Mouse (Mus musculus) liver, embryonic 14.5 days (tissue): Measurements from ENCODE around the gene Mgst3. TPM values are rescaled to one million over a fixed set of nuclear protein-coding genes. Genes with fewer than 3 reads are reported as not detected.

Source experiments
- ATAC-seq: fragments of 200-750 bp; cut with Nextera tagmentation; 2 replicates; pipeline ENCODE4 v1.8.0; 2017; ENCODE audit warnings: moderate number of reproducible peaks, mild to moderate bottlenecking, moderate library complexity; ENCODE audit not compliant: insufficient read depth
- DNase-seq, 3 experiments: peaks; one replicate each; pipeline ENCODE4 v3.0.0-alpha.2; 2012 to 2013; ENCODE audit warnings: low read depth in 3 of 3, low spot score in 3 of 3
- H3K27ac ChIP-seq: fragments of 300-500 bp; sonication (generic); 2 replicates; pipeline ENCODE4 v1.5.1; 2014; ENCODE audit warnings: moderate library complexity, mild to moderate bottlenecking, control low read depth, inconsistent platforms
- H3K27me3 ChIP-seq: fragments of 300-500 bp; sonication (generic); 2 replicates; pipeline ENCODE4 v1.6.1; 2014; ENCODE audit warnings: mild to moderate bottlenecking, low read length, moderate library complexity; ENCODE audit not compliant: control insufficient read depth, insufficient read depth
- H3K36me3 ChIP-seq: fragments of 300-500 bp; sonication (generic); replicated peaks from 2 replicates; pipeline ENCODE4 v1.6.1; 2014; ENCODE audit warnings: low read depth; ENCODE audit not compliant: control insufficient read depth, insufficient read depth
- H3K4me1 ChIP-seq, 2 experiments: fragments of 200-500 bp in 1 of 2; fragments of 300-500 bp in 1 of 2; sonication (generic) in 1 of 2; replicated peaks; 2 replicates each; pipeline ENCODE4 v1.6.1; 2012 to 2014; ENCODE audit warnings: antibody characterized with exemption in 1 of 2, inconsistent platforms in 1 of 2, low read length in 1 of 2; ENCODE audit not compliant: control insufficient read depth in 2 of 2, insufficient read depth in 2 of 2
- H3K4me2 ChIP-seq: fragments of 300-500 bp; sonication (generic); 2 replicates; pipeline ENCODE4 v1.6.1; 2014; ENCODE audit warnings: low read depth, mild to moderate bottlenecking, control low read depth, moderate library complexity
- H3K4me3 ChIP-seq, 2 experiments: fragments of 200-500 bp in 1 of 2; fragments of 300-500 bp in 1 of 2; sonication (generic) in 1 of 2; 2 replicates each; pipeline ENCODE4 v1.5.1; 2012 to 2014; ENCODE audit warnings: low read depth in 2 of 2, low read length in 2 of 2, mild to moderate bottlenecking in 2 of 2, control low read depth in 1 of 2, inconsistent platforms in 1 of 2, moderate library complexity in 1 of 2; ENCODE audit not compliant: insufficient read depth in 1 of 2
- H3K9ac ChIP-seq: fragments of 300-500 bp; sonication (generic); replicated peaks from 2 replicates; pipeline ENCODE4 v1.6.1; 2014; ENCODE audit warnings: mild to moderate bottlenecking, control low read depth, moderate library complexity
- H3K9me3 ChIP-seq: fragments of 300-500 bp; sonication (generic); 2 replicates; pipeline ENCODE4 v1.6.1; 2016; ENCODE audit warnings: low read length, mixed read lengths; ENCODE audit not compliant: control insufficient read depth
- CTCF ChIP-seq: IDR thresholded peaks from 2 replicates; pipeline ENCODE4 v1.5.1; 2016; ENCODE audit warnings: antibody characterized with exemption, low read depth, control low read depth
- EP300 ChIP-seq: IDR thresholded peaks from 2 replicates; pipeline ENCODE4 v1.6.1; 2016; ENCODE audit warnings: antibody characterized with exemption, low read depth
- WGBS: fragments of 180-500 bp; shearing (Covaris S2); extraction: QIAGEN DNeasy Blood & Tissue Kit; methylation state at CpG from one replicate; pipeline ENCODE4 v1.1.7; 2014; ENCODE audit not compliant: insufficient replicate concordance; 5-methylcytosine and 5-hydroxymethylcytosine counted together
- polyA plus RNA-seq, 2 experiments: library from polyadenylated mRNA; depleted of rRNA in 1 of 2; stranded (reverse) in 1 of 2; unstranded in 1 of 2; fragments of >200 nt; fragmentation: Nextera tagmentation in 1 of 2; extraction: Ambion mirVana in 1 of 2; gene quantifications; 2 replicates each; pipeline versions ENCODE4 v1.2.1 to v1.2.3; 2012 to 2014

The Mgst3 gene
- polyA plus RNA-seq, 2 experiments = 330 to 596 TPM

DNA sequence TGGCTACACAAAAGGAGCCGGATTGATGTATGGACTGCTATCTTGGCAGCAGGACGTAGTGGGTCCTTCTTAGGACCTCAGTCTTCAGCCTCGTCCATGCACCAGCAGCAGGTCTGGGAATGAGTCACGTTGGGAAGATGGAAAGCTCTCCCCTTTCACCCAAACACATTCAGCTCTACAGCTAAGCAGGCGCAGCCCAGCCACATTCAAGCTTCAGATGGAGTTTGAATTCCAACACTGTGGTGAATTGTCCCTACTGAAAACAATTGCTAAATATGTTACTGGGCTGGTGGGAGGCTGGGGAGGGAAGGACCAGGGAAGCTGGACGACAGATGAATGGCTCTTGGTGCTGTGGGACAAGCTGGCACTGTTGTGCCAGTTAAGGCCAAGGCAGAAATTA lies 5.1 kb downstream of the Mgst3 start:
- ATAC-seq = no peak
- H3K36me3 ChIP-seq = peaks cover 32% of the 10 kb centered on the region
- peaks cover 71 to 77% of the 10 kb centered on the region in 2 experiments for H3K4me1 ChIP-seq
- H3K4me3 ChIP-seq = peak overlapping the region; percentile 16 to 17; a peak in 3 of 4 replicates
- no peaks in the 10 kb centered on the region for H3K9me3 ChIP-seq
- H3K27me3 ChIP-seq = no peaks in the 10 kb centered on the region
- TF ChIP-seq EP300 = no peak
- no peak for TF ChIP-seq CTCF
- 83% methylated on average over 6 of the region's 6 CpGs for WGBS
- no peak for DNase-seq
- H3K4me2 ChIP-seq = peak overlapping the region; percentile 81
- H3K27ac ChIP-seq = peak overlapping the region; percentile 99
- peak overlapping the region; percentile 63 for H3K9ac ChIP-seq

DNA sequence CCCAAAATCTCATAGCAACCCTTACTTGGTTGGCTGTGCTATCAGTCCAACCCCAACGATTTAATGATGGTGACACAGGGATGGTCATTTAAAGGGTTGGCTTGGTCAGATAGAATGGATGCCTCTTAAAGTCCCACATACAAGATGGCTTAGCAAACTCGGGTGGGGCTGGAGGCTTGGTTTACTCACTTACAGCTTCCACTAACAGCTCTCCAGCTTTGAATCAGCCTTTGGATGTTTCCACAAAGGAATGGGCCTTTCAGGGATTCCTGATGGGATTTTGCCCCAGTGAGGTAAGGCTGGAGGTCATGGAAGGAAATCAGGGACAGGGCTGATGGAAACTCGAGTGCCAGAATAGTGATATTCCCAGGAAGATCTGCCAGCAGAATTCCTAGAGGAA lies 5.8 kb downstream of the Mgst3 start:
- H3K27me3 ChIP-seq = no peaks in the 10 kb centered on the region
- peak overlapping the region in 1 of 2 experiments; percentile 8; a peak in 1 of 4 replicates for H3K4me3 ChIP-seq
- H3K9me3 ChIP-seq = no peaks in the 10 kb centered on the region
- peak overlapping the region; percentile 39 for H3K9ac ChIP-seq
- H3K36me3 ChIP-seq = peaks cover 40% of the 10 kb centered on the region
- peaks cover 79 to 84% of the 10 kb centered on the region in 2 experiments for H3K4me1 ChIP-seq
- H3K4me2 ChIP-seq = peak overlapping the region; percentile 81
- no peak for DNase-seq
- TF ChIP-seq EP300 (no peak), CTCF (no peak)
- no peak for ATAC-seq
- peak overlapping the region; percentile 99 for H3K27ac ChIP-seq
- 59% methylated on average over 3 of the region's 3 CpGs for WGBS

DNA sequence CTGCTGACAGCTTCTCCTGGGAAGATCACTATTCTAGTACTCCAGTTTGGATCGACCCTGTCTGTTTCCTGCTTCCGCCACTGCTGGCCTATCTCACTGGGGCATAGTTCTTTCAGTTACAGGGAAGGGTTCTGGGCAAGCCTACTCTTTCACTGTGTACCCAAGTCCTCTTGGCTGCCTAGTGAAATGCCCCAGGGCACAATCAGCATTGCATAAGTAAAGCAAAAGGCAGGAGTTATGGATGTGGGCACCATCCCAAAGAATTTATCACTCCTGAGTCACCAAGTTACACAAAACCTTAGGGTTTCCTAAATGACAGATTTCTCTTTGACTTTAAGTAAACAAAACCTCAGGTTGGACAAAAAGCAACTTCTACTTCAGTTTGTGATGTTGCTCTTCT lies 6.3 kb downstream of the Mgst3 start:
- peaks cover 42% of the 10 kb centered on the region for H3K36me3 ChIP-seq
- peaks cover 83 to 89% of the 10 kb centered on the region in 2 experiments for H3K4me1 ChIP-seq
- H3K4me2 ChIP-seq = peak overlapping the region; percentile 81
- no peaks in the 10 kb centered on the region for H3K27me3 ChIP-seq
- H3K4me3 ChIP-seq = peak overlapping the region in 1 of 2 experiments; percentile 8; a peak in 2 of 4 replicates
- peak overlapping the region; percentile 99 for H3K27ac ChIP-seq
- 43% methylated on average over 2 of the region's 2 CpGs for WGBS
- ATAC-seq = no peak
- TF ChIP-seq CTCF (no peak), EP300 (no peak)
- no peaks in the 10 kb centered on the region for H3K9me3 ChIP-seq
- DNase-seq = no peak
- H3K9ac ChIP-seq = peak overlapping the region; percentile 39

GRCm38 (mm10) chr1:167386466-167386865 lies 7.2 kb downstream of the Mgst3 start:
- H3K4me2 ChIP-seq = peak overlapping the region; percentile 81
- peak overlapping the region; percentile 3; the same call in 1 of the 2 replicates for H3K9ac ChIP-seq
- H3K27me3 ChIP-seq = no peaks in the 10 kb centered on the region
- H3K9me3 ChIP-seq = no peaks in the 10 kb centered on the region
- peaks cover 51% of the 10 kb centered on the region for H3K36me3 ChIP-seq
- H3K4me1 ChIP-seq = peaks cover 92 to 97% of the 10 kb centered on the region in 2 experiments
- no peak overlapping the region for H3K4me3 ChIP-seq
- ATAC-seq = no peak
- peak overlapping the region; percentile 99 for H3K27ac ChIP-seq
- TF ChIP-seq CTCF (no peak), EP300 (no peak)
- no peak for DNase-seq
- 37% methylated on average over 2 of the region's 2 CpGs for WGBS

DNA sequence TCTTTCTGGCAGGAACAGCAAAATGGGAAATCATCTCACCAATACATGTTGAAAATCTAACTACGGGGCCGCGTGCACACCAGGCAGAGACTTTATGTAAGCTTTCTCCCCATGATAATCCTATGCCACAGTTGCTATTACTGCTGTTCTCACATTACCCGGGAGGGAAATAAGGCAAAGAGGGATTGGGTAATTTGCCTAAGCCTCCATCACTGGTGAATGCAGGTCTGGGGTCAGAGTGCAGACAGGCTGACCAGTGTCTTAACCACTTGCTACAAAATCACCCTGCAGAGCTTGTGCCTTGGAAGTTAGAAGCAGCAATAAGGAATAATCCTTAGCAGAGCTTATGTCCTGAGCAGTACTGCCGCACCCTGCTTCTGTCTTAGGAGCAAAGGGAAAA lies 8.0 kb downstream of the Mgst3 start:
- no peaks in the 10 kb centered on the region for H3K9me3 ChIP-seq
- H3K9ac ChIP-seq = peak overlapping the region; percentile 79
- H3K27me3 ChIP-seq = no peaks in the 10 kb centered on the region
- peaks cover 47% of the 10 kb centered on the region for H3K36me3 ChIP-seq
- H3K4me2 ChIP-seq = peak overlapping the region; percentile 81
- peak overlapping the region in 1 of 2 experiments; percentile 1; a peak in 1 of 4 replicates for H3K4me3 ChIP-seq
- peak overlapping the region; percentile 99 for H3K27ac ChIP-seq
- TF ChIP-seq CTCF (no peak), EP300 (peak; percentile 15; the same call in 1 of the 2 replicates)
- ATAC-seq (no peak), DNase-seq (no peak)
- H3K4me1 ChIP-seq = peaks cover 92 to 95% of the 10 kb centered on the region in 2 experiments
- WGBS = 63% methylated on average over 5 of the region's 5 CpGs
